In the genomic region with DNA sequence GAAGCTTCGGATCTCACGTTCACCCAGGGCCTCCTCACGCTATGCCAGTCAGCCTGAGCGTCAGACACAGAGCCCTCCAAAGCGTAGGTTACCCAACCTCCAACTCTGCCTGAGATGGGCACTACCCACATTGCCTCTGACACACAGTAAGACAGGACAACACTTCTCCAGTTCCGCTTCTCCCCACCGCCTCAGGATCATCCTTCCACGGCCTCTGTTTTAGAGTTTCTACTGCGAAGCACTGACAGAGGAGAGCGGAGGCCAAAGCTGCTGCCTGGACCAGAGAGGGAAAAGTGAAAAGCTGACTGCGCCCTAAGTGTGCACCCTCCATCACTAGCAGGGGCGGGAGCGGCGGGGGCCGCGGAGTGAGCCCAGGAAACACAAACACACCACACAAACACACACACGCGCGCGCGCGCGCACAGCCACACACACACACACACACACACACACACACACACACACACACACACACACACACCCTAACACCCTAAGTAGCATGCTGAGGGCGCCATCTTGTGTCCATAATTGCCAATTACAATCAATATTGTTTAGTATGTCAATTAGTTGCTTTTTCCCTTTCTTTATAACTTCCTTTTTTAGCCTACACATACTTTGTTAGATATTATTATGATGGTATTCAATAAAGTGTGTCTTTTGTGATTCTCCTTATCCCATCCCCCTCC, we compare ENCODE assay signal across 9 mouse cellular contexts. TPM values are rescaled to one million over a fixed set of nuclear protein-coding genes. Genes with fewer than 3 reads are reported as not detected.
DNase-seq lines count a peak whose midpoint lies in the region; ATAC-seq and TF ChIP-seq lines count a peak whose summit lies in the region.
"Had no signal": no experiment of that assay in that cellular context is flagged by ENCODE, and none has a peak within 500 bp of the region (broad histone marks: within the 10 kb centered on the region; RNA-seq: fewer than 3 reads in every experiment).

No protein-coding gene starts in this region.

- no peaks in the 10 kb centered on the region for H3K4me1 ChIP-seq in lung, postnatal 0 days (ENCODE audit: insufficient read depth, low read depth, low read length)
- no peaks in the 10 kb centered on the region for H3K4me1 ChIP-seq in hindbrain, embryonic 11.5 days (replicated peaks; ENCODE audit: control insufficient read depth, insufficient read depth, low read length)
- 0 out of 2 replicates have a peak, but pooled peaks cover 5% of the 10 kb centered on the region for H3K4me1 ChIP-seq in midbrain, embryonic 10.5 days
- H3K4me1 ChIP-seq in lung, adult 2 months (ENCODE audit: control insufficient read depth, insufficient read depth, low read length), result no peaks in the 10 kb centered on the region

- peak overlapping the region; percentile 3; the same call in 1 of the 2 replicates for H3K4me3 ChIP-seq in lung, postnatal 0 days (ENCODE audit: low read depth, low read length)
- H3K4me3 ChIP-seq in hindbrain, embryonic 11.5 days (ENCODE audit: low read depth, low read length), result no peak overlapping the region
- H3K4me3 ChIP-seq in midbrain, embryonic 10.5 days, result peak overlapping the region; percentile 50
- H3K4me3 ChIP-seq in lung, adult 2 months (replicated peaks; ENCODE audit: extremely low read depth, low read depth, low read length), result no peak overlapping the region
- H3K4me3 ChIP-seq: erythroblast, embryonic 14.5 days had no signal

- 29% methylated on average over 24 of the region's 24 CpGs for WGBS in lung, postnatal 0 days
- WGBS in hindbrain, embryonic 11.5 days, result 39% methylated on average over 24 of the region's 24 CpGs
- 51% methylated on average over 14 of the region's 24 CpGs for WGBS in midbrain, embryonic 10.5 days
- WGBS in lung, adult 2 months, result 41% methylated on average over 24 of the region's 24 CpGs

- H3K27me3 ChIP-seq in lung, postnatal 0 days (replicated peaks; ENCODE audit: insufficient read depth, low read length), result no peaks in the 10 kb centered on the region
- H3K27me3 ChIP-seq in hindbrain, embryonic 11.5 days (ENCODE audit: control insufficient read depth, insufficient read depth, low read length), result no peaks in the 10 kb centered on the region
- peaks cover 7% of the 10 kb centered on the region; the same call in 1 of the 2 replicates for H3K27me3 ChIP-seq in midbrain, embryonic 10.5 days (ENCODE audit: low read depth, poor library complexity, severe bottlenecking)

- ATAC-seq in lung, postnatal 0 days, result no peak
- no peak for ATAC-seq in hindbrain, embryonic 11.5 days (ENCODE audit: low FRiP score)
- ATAC-seq in megakaryocyte-erythroid progenitor cell, adult 5-6 weeks (replicated peaks; ENCODE audit: low FRiP score, low TSS enrichment, poor library complexity, severe bottlenecking), result no peak

- no peak for DNase-seq in lung, postnatal 0 days (ENCODE audit: low spot score)
- no peak for DNase-seq in lung, postnatal 36 days
- DNase-seq in embryo, embryonic 9.5 days (ENCODE audit: extremely low spot score), result peak; percentile 45
- peak; percentile 67 for DNase-seq in hindbrain, embryonic 11.5 days (ENCODE audit: low spot score)
- peak; percentile 43 for DNase-seq in midbrain, embryonic 10.5 days (ENCODE audit: low spot score)
- DNase-seq in natural killer cell, adult 2 months (ENCODE audit: low spot score in 2 of 2), result no peak
- no peak for DNase-seq in lung, adult 2 months

- no peaks in the 10 kb centered on the region for H3K36me3 ChIP-seq in lung, postnatal 0 days (ENCODE audit: insufficient read depth, low read length)
- H3K36me3 ChIP-seq in hindbrain, embryonic 11.5 days (ENCODE audit: control insufficient read depth, insufficient read depth, low read length), result no peaks in the 10 kb centered on the region
- no peaks in the 10 kb centered on the region for H3K36me3 ChIP-seq in midbrain, embryonic 10.5 days

- no peak for TF ChIP-seq POLR2A in lung, adult 2 months (IDR thresholded peaks at IDR 0.05; ENCODE audit: borderline replicate concordance, extremely low read depth, low read depth, low read length)

- TF ChIP-seq CTCF in lung, postnatal 0 days (IDR thresholded peaks at IDR 0.05), result peak; percentile 76
- no peak for TF ChIP-seq CTCF in lung, adult 2 months (IDR thresholded peaks at IDR 0.05; ENCODE audit: insufficient read depth, low read length)

- no peak for TF ChIP-seq EP300 in lung, postnatal 0 days (IDR thresholded peaks at IDR 0.05)

- H3K9me3 ChIP-seq in lung, postnatal 0 days (ENCODE audit: low read length), result no peaks in the 10 kb centered on the region
- H3K9me3 ChIP-seq in hindbrain, embryonic 11.5 days (ENCODE audit: control insufficient read depth, low read length), result no peaks in the 10 kb centered on the region
- no peaks in the 10 kb centered on the region for H3K9me3 ChIP-seq in midbrain, embryonic 10.5 days (replicated peaks)

- no peak overlapping the region for H3K9ac ChIP-seq in lung, postnatal 0 days (replicated peaks; ENCODE audit: low read depth)
- H3K9ac ChIP-seq in hindbrain, embryonic 11.5 days (ENCODE audit: low read depth, low read length), result no peak overlapping the region

- H3K4me2 ChIP-seq in lung, postnatal 0 days (replicated peaks; ENCODE audit: low read depth, low read length), result no peak overlapping the region
- H3K4me2 ChIP-seq in hindbrain, embryonic 11.5 days (replicated peaks; ENCODE audit: low read depth, low read length), result peak overlapping the region; percentile 19; the same call in 1 of the 2 replicates

- H3K27ac ChIP-seq in lung, postnatal 0 days (ENCODE audit: low read length), result no peak overlapping the region
- H3K27ac ChIP-seq in hindbrain, embryonic 11.5 days (ENCODE audit: low read depth, low read length), result no peak overlapping the region
- H3K27ac ChIP-seq in midbrain, embryonic 10.5 days (replicated peaks), result peak overlapping the region; percentile 60

RNA-seq across cellular contexts. Expression of a gene that starts 8.4 kb away (rescaled TPM):
- polyA plus RNA-seq in lung, postnatal 0 days (2015; fragmentation: Nextera tagmentation; extraction: Ambion mirVana), result 29.5 and 30.2 TPM in 2 replicates
- polyA plus RNA-seq in hindbrain, embryonic 11.5 days (2014; fragmentation: Nextera tagmentation; extraction: Ambion mirVana), result 0.94 and 1.7 TPM in 2 replicates
- polyA plus RNA-seq in midbrain, embryonic 10.5 days (2016; fragmentation: Nextera tagmentation; extraction: Ambion mirVana), result 2.0 and 2.1 TPM in 2 replicates
- not detected in 2 replicates for total RNA-seq in megakaryocyte-erythroid progenitor cell, adult 5-6 weeks (2014; fragmentation: Nextera tagmentation)
- not detected in 2 replicates for total RNA-seq in megakaryocyte-erythroid progenitor cell, adult 5-6 weeks (2017)
- 27.3 and 28.1 TPM in 2 replicates for polyA plus RNA-seq in lung, adult 2 months (2012; rRNA removed)

RNA-seq across cellular contexts. Expression of a gene that starts 20.1 kb away (rescaled TPM):
- 0.90 and 0.98 TPM in 2 replicates for polyA plus RNA-seq in lung, postnatal 0 days (2015; fragmentation: Nextera tagmentation; extraction: Ambion mirVana)
- 0.04 and 0.11 TPM in 2 replicates for polyA plus RNA-seq in hindbrain, embryonic 11.5 days (2014; fragmentation: Nextera tagmentation; extraction: Ambion mirVana)
- polyA plus RNA-seq in midbrain, embryonic 10.5 days (2016; fragmentation: Nextera tagmentation; extraction: Ambion mirVana), result 0.41 and 0.42 TPM in 2 replicates
- 8.6 and 18.4 TPM in 2 replicates for total RNA-seq in megakaryocyte-erythroid progenitor cell, adult 5-6 weeks (2014; fragmentation: Nextera tagmentation)
- 6.5 and 18.9 TPM in 2 replicates for total RNA-seq in megakaryocyte-erythroid progenitor cell, adult 5-6 weeks (2017)
- 12.5 and 14.0 TPM in 2 replicates for polyA plus RNA-seq in lung, adult 2 months (2012; rRNA removed)

Comparison
In these comparisons a context has a peak if more than half of its experiments do, and no peak if none do; other contexts are left out.
1. H3K4me3 ChIP-seq: peak in lung, postnatal 0 days (single experiment) and midbrain, embryonic 10.5 days (single experiment); none in hindbrain, embryonic 11.5 days (single experiment) and lung, adult 2 months (single experiment).
2. DNase-seq: peak in embryo, embryonic 9.5 days (single experiment), hindbrain, embryonic 11.5 days (single experiment) and midbrain, embryonic 10.5 days (single experiment); none in lung, postnatal 0 days (single experiment), lung, postnatal 36 days (single experiment), natural killer cell, adult 2 months (0 of 2) and lung, adult 2 months (single experiment).